Mouse (Mus musculus) kidney, adult 2 months (tissue): ENCODE data around the gene Bbx. TPM values are rescaled to one million over a fixed set of nuclear protein-coding genes. Genes with fewer than 3 reads are reported as not detected.

Experiments used
- DNase-seq: peaks from one replicate; pipeline ENCODE4 v3.0.0; 2021
- H3K27ac ChIP-seq: fragments of 200-500 bp; 2 replicates; pipeline ENCODE4 v1.5.1; 2012; ENCODE audit warnings: low read depth, low read length, control low read depth, inconsistent platforms; ENCODE audit not compliant: insufficient read depth
- H3K27me3 ChIP-seq: fragments of 200-500 bp; replicated peaks from 2 replicates; pipeline ENCODE4 v1.6.1; 2012; ENCODE audit warnings: mild to moderate bottlenecking, moderate library complexity, low read length, inconsistent platforms; ENCODE audit not compliant: control insufficient read depth, insufficient read depth
- H3K36me3 ChIP-seq: fragments of 200-500 bp; 2 replicates; pipeline ENCODE4 v1.6.1; 2012; ENCODE audit warnings: mild to moderate bottlenecking, moderate library complexity, low read length, inconsistent platforms; ENCODE audit not compliant: control insufficient read depth, insufficient read depth
- H3K4me1 ChIP-seq: fragments of 200-500 bp; 2 replicates; pipeline ENCODE4 v1.6.1; 2011; ENCODE audit warnings: low read length; ENCODE audit not compliant: control insufficient read depth, insufficient read depth
- H3K4me3 ChIP-seq: fragments of 200-500 bp; 2 replicates; pipeline ENCODE4 v1.5.1; 2011; ENCODE audit warnings: mild to moderate bottlenecking, low read depth, low read length, control low read depth; ENCODE audit not compliant: insufficient read depth
- CTCF ChIP-seq: fragments of 200-500 bp; conservative IDR thresholded peaks from 2 replicates; pipeline ENCODE4 v1.5.1; 2011; ENCODE audit warnings: low read depth, mild to moderate bottlenecking, control low read depth, low read length, moderate library complexity, mixed read lengths; ENCODE audit not compliant: insufficient read depth, insufficient read length
- POLR2A ChIP-seq: fragments of 200-500 bp; IDR thresholded peaks from one replicate; pipeline ENCODE4 v1.6.1; 2011; ENCODE audit warnings: low read depth, low read length, control low read depth
- WGBS: fragments of 180-500 bp; shearing (Covaris S2); methylation state at CpG from one replicate; pipeline ENCODE4 v1.1.7; 2018; 5-methylcytosine and 5-hydroxymethylcytosine counted together
- polyA plus RNA-seq: library from polyadenylated mRNA; depleted of rRNA; stranded (reverse); fragments of >200 nt; gene quantifications from 2 replicates; pipeline ENCODE4 v1.2.3, GENCODE M21; 2012

Bbx gene
- polyA plus RNA-seq, 1 experiment, result 8.2 TPM

GRCm38 (mm10) chr16:50395928-50396612, 36.1 kb downstream of the Bbx start:
- TF ChIP-seq POLR2A, result no peak
- TF ChIP-seq CTCF, result no peak
- no peak overlapping the region for H3K4me3 ChIP-seq
- no peak for DNase-seq
- H3K36me3 ChIP-seq, result no peaks in the 10 kb centered on the region; the same call in 1 of the 2 replicates
- no peaks in the 10 kb centered on the region for H3K4me1 ChIP-seq
- no peak overlapping the region for H3K27ac ChIP-seq
- H3K27me3 ChIP-seq, result no peaks in the 10 kb centered on the region
- 68% methylated on average over 6 of the region's 6 CpGs for WGBS

- Histone ChIP-seq H3K4me1 (no peaks in the 10 kb centered on the region), H3K27ac (no peak overlapping the region), H3K4me3 (no peak overlapping the region), H3K36me3 (no peaks in the 10 kb centered on the region), H3K27me3 (no peaks in the 10 kb centered on the region)
- TF ChIP-seq POLR2A (no peak), CTCF (no peak)
- WGBS, result 81% methylated on average over 3 of the region's 3 CpGs
- DNase-seq, result no peak
Observed at GRCm38 (mm10) chr16:50388499-50388898, 43.7 kb downstream of the Bbx start.

DNA sequence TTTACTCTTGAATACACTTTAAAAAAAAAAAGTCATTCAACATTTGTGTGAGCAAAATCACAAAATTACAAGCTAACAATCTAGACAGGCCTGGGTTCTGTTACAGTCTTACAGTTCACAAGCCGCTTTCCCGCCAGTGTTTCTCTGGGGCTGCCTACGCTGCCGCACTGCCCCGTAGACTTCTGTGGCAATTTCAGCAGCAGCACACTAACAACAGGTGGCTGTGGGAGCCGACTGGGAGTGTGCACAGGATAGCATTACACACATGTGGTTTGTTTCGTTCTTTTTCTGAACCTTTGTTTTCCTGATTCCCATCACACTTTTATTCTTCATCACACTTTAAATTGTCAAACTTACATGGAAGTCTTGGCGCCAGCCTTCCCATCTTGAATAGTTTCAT, 48.6 kb downstream of the Bbx start:
- no peak overlapping the region for H3K27ac ChIP-seq
- WGBS, result 90% methylated on average over 8 of the region's 8 CpGs
- H3K4me1 ChIP-seq, result no peaks in the 10 kb centered on the region
- no peak overlapping the region for H3K4me3 ChIP-seq
- no peak for DNase-seq
- H3K36me3 ChIP-seq, result no peaks in the 10 kb centered on the region
- no peaks in the 10 kb centered on the region for H3K27me3 ChIP-seq
- TF ChIP-seq CTCF, result no peak
- TF ChIP-seq POLR2A, result no peak

DNA sequence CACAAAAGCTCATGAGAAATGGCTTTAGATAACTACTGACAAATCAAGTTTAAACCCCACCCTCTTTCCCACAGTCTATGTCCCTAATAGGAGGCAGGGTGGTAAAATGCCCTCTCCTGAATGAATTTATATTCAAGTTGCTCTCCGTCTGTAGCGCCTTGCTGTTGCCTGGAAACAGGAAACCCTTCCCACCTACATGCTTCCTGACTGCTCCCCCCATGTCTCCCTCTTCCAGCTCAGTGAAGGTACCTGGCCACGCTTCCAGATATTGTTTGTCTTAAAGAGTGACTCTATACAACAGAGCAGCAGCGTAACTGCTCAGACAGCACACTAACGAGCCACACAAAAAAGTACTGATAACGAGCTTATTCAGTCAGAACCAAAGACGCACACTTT, 50.8 kb downstream of the Bbx start:
- H3K36me3 ChIP-seq, result no peaks in the 10 kb centered on the region
- H3K4me1 ChIP-seq, result no peaks in the 10 kb centered on the region
- no peak overlapping the region for H3K4me3 ChIP-seq
- H3K27me3 ChIP-seq, result no peaks in the 10 kb centered on the region
- 39% methylated on average over 7 of the region's 7 CpGs for WGBS
- DNase-seq, result peak; percentile 23
- no peak overlapping the region for H3K27ac ChIP-seq
- no peak for TF ChIP-seq POLR2A
- TF ChIP-seq CTCF, result no peak

DNA sequence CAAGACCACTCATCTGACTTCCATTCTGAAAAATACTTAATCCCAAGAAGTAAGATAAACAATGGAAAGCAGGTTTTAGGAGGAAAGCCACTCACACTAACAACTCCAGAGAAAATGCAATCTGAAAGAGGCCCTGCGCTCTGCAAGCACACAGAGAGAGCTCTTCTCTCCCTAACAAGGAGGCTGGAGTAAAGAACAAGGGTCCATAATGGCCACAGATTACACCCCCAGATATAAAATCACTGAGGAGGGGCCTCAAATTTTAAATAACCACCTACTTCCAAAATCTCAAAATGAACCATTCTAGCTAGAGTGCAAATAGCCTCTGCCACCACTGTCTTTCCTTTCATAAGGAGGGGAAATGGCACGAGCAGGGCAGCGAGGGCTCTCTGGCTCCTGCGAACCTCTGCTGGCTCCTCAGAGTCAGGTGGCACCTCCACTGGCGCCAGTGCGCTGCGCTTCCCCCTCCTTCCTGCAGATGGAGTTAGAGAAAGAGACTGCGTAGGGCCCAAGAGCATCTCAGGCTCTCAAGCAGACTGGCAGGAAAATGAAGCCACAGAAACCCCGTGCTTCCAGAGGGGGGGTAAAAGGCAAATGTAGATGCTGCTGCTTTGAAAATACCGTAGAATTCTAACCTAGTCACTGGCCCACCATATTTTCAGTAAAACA, 51.4 kb downstream of the Bbx start:
- no peaks in the 10 kb centered on the region for H3K4me1 ChIP-seq
- TF ChIP-seq POLR2A, result no peak
- TF ChIP-seq CTCF, result peak; percentile 57
- H3K4me3 ChIP-seq, result no peak overlapping the region
- H3K27ac ChIP-seq, result no peak overlapping the region
- H3K27me3 ChIP-seq, result no peaks in the 10 kb centered on the region
- no peaks in the 10 kb centered on the region for H3K36me3 ChIP-seq
- DNase-seq, result peak; percentile 70
- WGBS, result 38% methylated on average over 10 of the region's 10 CpGs

- no peak overlapping the region for H3K27ac ChIP-seq
- H3K4me1 ChIP-seq, result no peaks in the 10 kb centered on the region
- TF ChIP-seq POLR2A, result no peak
- no peak for TF ChIP-seq CTCF
- no peaks in the 10 kb centered on the region for H3K36me3 ChIP-seq
- 67% methylated on average over 7 of the region's 7 CpGs for WGBS
- DNase-seq, result no peak
- H3K4me3 ChIP-seq, result no peak overlapping the region
- no peaks in the 10 kb centered on the region for H3K27me3 ChIP-seq
Observed at GRCm38 (mm10) chr16:50380232-50380631, 52.0 kb downstream of the Bbx start.

DNA sequence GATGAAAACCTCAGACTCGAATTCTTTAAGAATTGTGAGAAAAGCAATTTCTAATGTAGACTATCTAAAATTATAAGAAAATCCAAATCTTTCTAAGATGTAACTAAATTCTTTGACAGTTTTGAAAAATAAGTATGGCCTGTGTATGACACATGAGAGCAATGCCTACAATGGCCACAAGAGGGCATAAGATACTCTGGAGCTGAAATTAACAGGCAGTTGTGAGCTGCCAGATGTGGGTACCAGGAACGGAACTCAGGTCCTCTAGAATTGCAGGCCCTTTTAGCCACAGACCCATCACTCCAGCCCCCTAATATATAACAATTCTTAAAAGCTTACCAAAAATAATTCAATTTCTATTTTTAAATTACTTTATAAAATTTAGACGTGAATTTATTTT, 57.6 kb downstream of the Bbx start:
- TF ChIP-seq POLR2A, result no peak
- TF ChIP-seq CTCF, result peak; percentile 48
- 89% methylated on average over 3 of the region's 3 CpGs for WGBS
- Histone ChIP-seq H3K36me3 (no peaks in the 10 kb centered on the region), H3K27me3 (no peaks in the 10 kb centered on the region), H3K4me1 (no peaks in the 10 kb centered on the region), H3K27ac (no peak overlapping the region), H3K4me3 (no peak overlapping the region)
- DNase-seq, result peak; percentile 56
